Mouse (Mus musculus) hindbrain, embryonic 10.5 days (tissue): ENCODE data around the gene Rsc1a1. TPM values are rescaled to one million over a fixed set of nuclear protein-coding genes. Genes with fewer than 3 reads are reported as not detected.

Experiments
- DNase-seq: peaks from one replicate; pipeline ENCODE4 v3.0.0-alpha.2; 2017; ENCODE audit warnings: low spot score
- H3K27ac ChIP-seq: fragments of 300-500 bp; sonication (generic); 2 replicates; pipeline ENCODE4 v1.5.1; 2016; ENCODE audit warnings: mild to moderate bottlenecking, moderate library complexity
- H3K27me3 ChIP-seq: fragments of 300-500 bp; sonication (generic); 2 replicates; pipeline ENCODE4 v1.6.1; 2016; ENCODE audit warnings: mild to moderate bottlenecking; ENCODE audit not compliant: poor library complexity, insufficient read depth, severe bottlenecking
- H3K36me3 ChIP-seq: fragments of 300-500 bp; sonication (generic); 2 replicates; pipeline ENCODE4 v1.6.1; 2016; ENCODE audit warnings: mild to moderate bottlenecking, moderate library complexity
- H3K4me1 ChIP-seq: fragments of 300-500 bp; sonication (generic); replicated peaks from 2 replicates; pipeline ENCODE4 v1.6.1; 2016; ENCODE audit warnings: mild to moderate bottlenecking
- H3K4me3 ChIP-seq: fragments of 300-500 bp; sonication (generic); 2 replicates; pipeline ENCODE4 v1.5.1; 2016; ENCODE audit warnings: mild to moderate bottlenecking, moderate library complexity
- H3K9me3 ChIP-seq: fragments of 300-500 bp; sonication (generic); 2 replicates; pipeline ENCODE4 v1.6.1; 2016; ENCODE audit warnings: mild to moderate bottlenecking, moderate library complexity
- WGBS: fragments of 180-500 bp; shearing (Covaris S2); methylation state at CpG from one replicate; pipeline ENCODE4 v1.1.7; 2016; 5-methylcytosine and 5-hydroxymethylcytosine counted together
- polyA plus RNA-seq: library from polyadenylated mRNA; unstranded; fragments of >200 nt; fragmentation: Nextera tagmentation; extraction: Ambion mirVana; gene quantifications from 2 replicates; pipeline ENCODE4 v1.2.1, GENCODE M21; 2016

Gene Rsc1a1
- 2.9 TPM in 1 of 2 replicates, not detected in the other for polyA plus RNA-seq

GRCm38 (mm10) chr4:141685499-141685898 is at the start of gene Rsc1a1:
TSS of gene Rsc1a1 (minus strand) at chr4:141685599.
- Histone ChIP-seq H3K27ac (no peak within 1 kb of the TSS), H3K4me3 (no peak within 1 kb of the TSS), H3K27me3 (no peaks in the 10 kb centered on the region), H3K9me3 (no peaks in the 10 kb centered on the region), H3K4me1 (peaks cover 12% of the 10 kb centered on the region; the same call in 1 of the 2 replicates), H3K36me3 (peaks cover 72% of the 10 kb centered on the region)
- no peak for DNase-seq
- WGBS, result 94% methylated on average over 6 of the region's 6 CpGs

- peaks cover 5% of the 10 kb centered on the region; the same call in 1 of the 2 replicates for H3K27me3 ChIP-seq
- WGBS, result 23% methylated on average over 9 of the region's 9 CpGs
- H3K27ac ChIP-seq, result peak overlapping the region; percentile 83
- peaks cover 13% of the 10 kb centered on the region for H3K4me1 ChIP-seq
- peak overlapping the region; percentile 53 for H3K4me3 ChIP-seq
- H3K9me3 ChIP-seq, result no peaks in the 10 kb centered on the region
- H3K36me3 ChIP-seq, result no peaks in the 10 kb centered on the region
- DNase-seq, result no peak
Observed at GRCm38 (mm10) chr4:141735206-141735560, 49.8 kb upstream of the Rsc1a1 start.

- H3K36me3 ChIP-seq, result no peaks in the 10 kb centered on the region
- WGBS, result 7% methylated on average over 24 of the region's 24 CpGs
- no peaks in the 10 kb centered on the region for H3K9me3 ChIP-seq
- H3K4me3 ChIP-seq, result peak overlapping the region; percentile 53
- H3K27me3 ChIP-seq, result peaks cover 5% of the 10 kb centered on the region; the same call in 1 of the 2 replicates
- H3K4me1 ChIP-seq, result peaks cover 13% of the 10 kb centered on the region
- peak; percentile 94 for DNase-seq
- peak overlapping the region; percentile 83 for H3K27ac ChIP-seq
Observed at GRCm38 (mm10) chr4:141734446-141735205, 49.2 kb upstream of the Rsc1a1 start.

- H3K36me3 ChIP-seq, result no peaks in the 10 kb centered on the region
- H3K27ac ChIP-seq, result no peak overlapping the region
- WGBS, result 84% methylated on average over 5 of the region's 5 CpGs
- peaks cover 5% of the 10 kb centered on the region; the same call in 1 of the 2 replicates for H3K27me3 ChIP-seq
- peaks cover 13% of the 10 kb centered on the region for H3K4me1 ChIP-seq
- H3K9me3 ChIP-seq, result no peaks in the 10 kb centered on the region
- no peak for DNase-seq
- no peak overlapping the region for H3K4me3 ChIP-seq
Observed at GRCm38 (mm10) chr4:141731766-141732165, 46.4 kb upstream of the Rsc1a1 start.

- Histone ChIP-seq H3K4me3 (no peak overlapping the region), H3K36me3 (no peaks in the 10 kb centered on the region), H3K27ac (no peak overlapping the region), H3K9me3 (no peaks in the 10 kb centered on the region), H3K27me3 (peaks cover 5% of the 10 kb centered on the region; the same call in 1 of the 2 replicates), H3K4me1 (peaks cover 13% of the 10 kb centered on the region)
- no peak for DNase-seq
- WGBS, result 81% methylated on average over 13 of the region's 13 CpGs
Observed at GRCm38 (mm10) chr4:141730401-141730800, 45.0 kb upstream of the Rsc1a1 start.

GRCm38 (mm10) chr4:141729266-141729665 is 43.9 kb upstream of the Rsc1a1 start:
- no peak for DNase-seq
- 83% methylated on average over 3 of the region's 3 CpGs for WGBS
- Histone ChIP-seq H3K36me3 (no peaks in the 10 kb centered on the region), H3K27me3 (peaks cover 5% of the 10 kb centered on the region; the same call in 1 of the 2 replicates), H3K27ac (no peak overlapping the region), H3K9me3 (no peaks in the 10 kb centered on the region), H3K4me1 (peaks cover 2% of the 10 kb centered on the region; the same call in 1 of the 2 replicates), H3K4me3 (no peak overlapping the region)

GRCm38 (mm10) chr4:141725738-141726137 is 40.3 kb upstream of the Rsc1a1 start:
- Histone ChIP-seq H3K9me3 (no peaks in the 10 kb centered on the region), H3K27me3 (peaks cover 4% of the 10 kb centered on the region; the same call in 1 of the 2 replicates), H3K36me3 (peaks cover 5% of the 10 kb centered on the region; the same call in 1 of the 2 replicates), H3K4me1 (peaks cover 30% of the 10 kb centered on the region), H3K27ac (no peak overlapping the region), H3K4me3 (no peak overlapping the region)
- no peak for DNase-seq
- 62% methylated on average over 3 of the region's 3 CpGs for WGBS

GRCm38 (mm10) chr4:141725277-141725676 is 39.9 kb upstream of the Rsc1a1 start:
- peaks cover 9% of the 10 kb centered on the region for H3K36me3 ChIP-seq
- 83% methylated on average over 5 of the region's 5 CpGs for WGBS
- H3K27me3 ChIP-seq, result no peaks in the 10 kb centered on the region
- DNase-seq, result no peak
- no peak overlapping the region for H3K27ac ChIP-seq
- no peak overlapping the region for H3K4me3 ChIP-seq
- H3K4me1 ChIP-seq, result peaks cover 31% of the 10 kb centered on the region
- H3K9me3 ChIP-seq, result no peaks in the 10 kb centered on the region

GRCm38 (mm10) chr4:141724594-141724993 is 39.2 kb upstream of the Rsc1a1 start:
- no peaks in the 10 kb centered on the region for H3K9me3 ChIP-seq
- peaks cover 31% of the 10 kb centered on the region for H3K4me1 ChIP-seq
- peaks cover 16% of the 10 kb centered on the region for H3K36me3 ChIP-seq
- 74% methylated on average over 11 of the region's 11 CpGs for WGBS
- H3K4me3 ChIP-seq, result no peak overlapping the region
- DNase-seq, result no peak
- no peak overlapping the region for H3K27ac ChIP-seq
- no peaks in the 10 kb centered on the region for H3K27me3 ChIP-seq

GRCm38 (mm10) chr4:141723673-141724068 is 38.3 kb upstream of the Rsc1a1 start:
- peak overlapping the region; percentile 97 for H3K27ac ChIP-seq
- no peaks in the 10 kb centered on the region for H3K9me3 ChIP-seq
- peaks cover 31% of the 10 kb centered on the region for H3K4me1 ChIP-seq
- peaks cover 16% of the 10 kb centered on the region for H3K36me3 ChIP-seq
- H3K27me3 ChIP-seq, result no peaks in the 10 kb centered on the region
- WGBS, result 11% methylated on average over 13 of the region's 13 CpGs
- DNase-seq, result no peak
- peak overlapping the region; percentile 98 for H3K4me3 ChIP-seq

- H3K27me3 ChIP-seq, result no peaks in the 10 kb centered on the region
- WGBS, result under 1% methylated on average over 99 of the region's 105 CpGs
- no peaks in the 10 kb centered on the region for H3K9me3 ChIP-seq
- DNase-seq, result peak; percentile 89
- peak within 1 kb of the TSS; percentile 98 for H3K4me3 ChIP-seq
- H3K27ac ChIP-seq, result peak within 1 kb of the TSS; percentile 97
- peaks cover 16% of the 10 kb centered on the region for H3K36me3 ChIP-seq
- H3K4me1 ChIP-seq, result peaks cover 31% of the 10 kb centered on the region
Observed at GRCm38 (mm10) chr4:141722731-141723672, 37.6 kb upstream of the Rsc1a1 start, which contains the start of gene Ddi2. TSS of gene Ddi2 (minus strand) at chr4:141723419.

- 80% methylated on average over 6 of the region's 6 CpGs for WGBS
- peaks cover 31% of the 10 kb centered on the region for H3K4me1 ChIP-seq
- H3K27ac ChIP-seq, result peak overlapping the region; percentile 35; the same call in 1 of the 2 replicates
- H3K27me3 ChIP-seq, result no peaks in the 10 kb centered on the region
- peak overlapping the region; percentile 98 for H3K4me3 ChIP-seq
- DNase-seq, result no peak
- peaks cover 26% of the 10 kb centered on the region for H3K36me3 ChIP-seq
- H3K9me3 ChIP-seq, result no peaks in the 10 kb centered on the region
Observed at GRCm38 (mm10) chr4:141721961-141722360, 36.6 kb upstream of the Rsc1a1 start.
